Mouse (Mus musculus) small intestine, adult 2 months (tissue): ENCODE measurements at regions not wholly inside any gene's neighbourhood (a gene's known extent, or its start where the extent isn't known, plus 50 kb on each side); places are given as distances from the start of the nearest gene placed in this dataset.

Experiments used
- H3K27ac ChIP-seq: fragments of 200-500 bp; 2 replicates; pipeline ENCODE4 v1.5.1; 2012; ENCODE audit warnings: low read depth, low read length, control low read depth, inconsistent platforms; ENCODE audit not compliant: insufficient read depth
- H3K27me3 ChIP-seq: fragments of 200-500 bp; 2 replicates; pipeline ENCODE4 v1.6.1; 2012; ENCODE audit warnings: mild to moderate bottlenecking, moderate library complexity, low read length, inconsistent platforms; ENCODE audit not compliant: control insufficient read depth, insufficient read depth
- H3K36me3 ChIP-seq: fragments of 200-500 bp; 2 replicates; pipeline ENCODE4 v1.6.1; 2012; ENCODE audit warnings: mild to moderate bottlenecking, low read length, control low read depth, inconsistent platforms; ENCODE audit not compliant: control insufficient read depth, insufficient read depth
- H3K4me1 ChIP-seq: fragments of 200-500 bp; 2 replicates; pipeline ENCODE4 v1.6.1; 2012; ENCODE audit warnings: low read length, inconsistent platforms, mixed read lengths; ENCODE audit not compliant: control insufficient read depth, insufficient read depth, insufficient read length
- H3K4me3 ChIP-seq: fragments of 200-500 bp; 2 replicates; pipeline ENCODE4 v1.5.1; 2012; ENCODE audit warnings: low read depth, mild to moderate bottlenecking, control low read depth, inconsistent platforms, low read length, moderate library complexity
- CTCF ChIP-seq: fragments of 200-500 bp; IDR thresholded peaks from 2 replicates; pipeline ENCODE4 v1.5.1; 2012; ENCODE audit warnings: low read depth, mild to moderate bottlenecking, control low read depth, inconsistent platforms, low read length, moderate library complexity, mixed read lengths; ENCODE audit not compliant: insufficient replicate concordance, insufficient read length; ENCODE audit errors: extremely low read depth
- POLR2A ChIP-seq: fragments of 200-500 bp; IDR thresholded peaks from 2 replicates; pipeline ENCODE4 v1.6.1; 2012; ENCODE audit warnings: low read depth, mild to moderate bottlenecking, control low read depth, inconsistent platforms, low read length, moderate library complexity
- WGBS: fragments of 180-500 bp; shearing (Covaris S2); methylation state at CpG from one replicate; pipeline ENCODE4 v1.1.7; 2018; 5-methylcytosine and 5-hydroxymethylcytosine counted together

GRCm38 (mm10) chr6:93543354-93544129 is 600.2 kb upstream of the Adamts9 start:
- Histone ChIP-seq H3K4me3 (no peak overlapping the region), H3K27me3 (no peaks in the 10 kb centered on the region), H3K36me3 (no peaks in the 10 kb centered on the region), H3K27ac (no peak overlapping the region), H3K4me1 (no peaks in the 10 kb centered on the region)
- WGBS, result 23% methylated on average over 15 of the region's 15 CpGs
- TF ChIP-seq CTCF, result no peak
- TF ChIP-seq POLR2A, result no peak

GRCm38 (mm10) chr6:93539583-93539982 is 596.3 kb upstream of the Adamts9 start:
- no peaks in the 10 kb centered on the region for H3K36me3 ChIP-seq
- H3K27me3 ChIP-seq, result no peaks in the 10 kb centered on the region
- WGBS, result 69% methylated on average over 1 of the region's 1 CpGs
- H3K4me3 ChIP-seq, result no peak overlapping the region
- TF ChIP-seq CTCF, result no peak
- no peak for TF ChIP-seq POLR2A
- no peaks in the 10 kb centered on the region for H3K4me1 ChIP-seq
- no peak overlapping the region for H3K27ac ChIP-seq

- Histone ChIP-seq H3K4me1 (no peaks in the 10 kb centered on the region), H3K36me3 (no peaks in the 10 kb centered on the region), H3K27ac (no peak overlapping the region), H3K27me3 (no peaks in the 10 kb centered on the region), H3K4me3 (no peak overlapping the region)
- 82% methylated on average over 4 of the region's 4 CpGs for WGBS
- TF ChIP-seq CTCF (no peak), POLR2A (no peak)
Observed at GRCm38 (mm10) chr6:93539171-93539570, 595.9 kb upstream of the Adamts9 start.

- Histone ChIP-seq H3K4me3 (no peak overlapping the region), H3K27me3 (no peaks in the 10 kb centered on the region), H3K27ac (no peak overlapping the region), H3K36me3 (no peaks in the 10 kb centered on the region), H3K4me1 (no peaks in the 10 kb centered on the region)
- no peak for TF ChIP-seq CTCF
- no peak for TF ChIP-seq POLR2A
- 42% methylated on average over 1 of the region's 1 CpGs for WGBS
Observed at GRCm38 (mm10) chr6:93537971-93538370, 594.7 kb upstream of the Adamts9 start.

- no peak overlapping the region for H3K27ac ChIP-seq
- no peak overlapping the region for H3K4me3 ChIP-seq
- no peaks in the 10 kb centered on the region for H3K4me1 ChIP-seq
- TF ChIP-seq CTCF, result no peak
- TF ChIP-seq POLR2A, result no peak
- H3K27me3 ChIP-seq, result no peaks in the 10 kb centered on the region
- no peaks in the 10 kb centered on the region for H3K36me3 ChIP-seq
- 89% methylated on average over 1 of the region's 1 CpGs for WGBS
Observed at GRCm38 (mm10) chr6:93537126-93537525, 593.8 kb upstream of the Adamts9 start.

- H3K4me1 ChIP-seq, result no peaks in the 10 kb centered on the region
- no peaks in the 10 kb centered on the region for H3K27me3 ChIP-seq
- WGBS, result 71% methylated on average over 2 of the region's 2 CpGs
- H3K36me3 ChIP-seq, result no peaks in the 10 kb centered on the region
- no peak overlapping the region for H3K27ac ChIP-seq
- TF ChIP-seq CTCF (no peak), POLR2A (no peak)
- no peak overlapping the region for H3K4me3 ChIP-seq
Observed at GRCm38 (mm10) chr6:93513818-93514217, 570.5 kb upstream of the Adamts9 start.

GRCm38 (mm10) chr6:93509857-93510256 is 566.6 kb upstream of the Adamts9 start:
- 81% methylated on average over 1 of the region's 1 CpGs for WGBS
- Histone ChIP-seq H3K36me3 (no peaks in the 10 kb centered on the region), H3K27me3 (no peaks in the 10 kb centered on the region), H3K4me1 (no peaks in the 10 kb centered on the region), H3K4me3 (no peak overlapping the region), H3K27ac (no peak overlapping the region)
- TF ChIP-seq CTCF (no peak), POLR2A (no peak)
